Mouse (Mus musculus) ES-E14 (cell line): ENCODE results near the gene Tmem145.

Source experiments
- HCFC1 ChIP-seq: IDR thresholded peaks from 2 replicates; pipeline ENCODE4 v1.6.1; 2012; ENCODE audit warnings: low read length, inconsistent platforms, borderline replicate concordance; ENCODE audit not compliant: insufficient read depth
- MAFK ChIP-seq: IDR thresholded peaks from 2 replicates; pipeline ENCODE4 v1.6.1; 2014; ENCODE audit warnings: mild to moderate bottlenecking, low read depth, low read length, inconsistent platforms; ENCODE audit not compliant: insufficient read depth

GRCm38 (mm10) chr7:25316532-25317445, 10.9 kb downstream of the Tmem145 start, which contains the start of gene Megf8:
- peak; percentile 75 for TF ChIP-seq HCFC1
- TF ChIP-seq MAFK: 0 out of 2 replicates have a peak, but pooled peaks have one; percentile 42
